Mouse (Mus musculus): ENCODE data around the gene Cd300c. TPM values are rescaled to one million over a fixed set of nuclear protein-coding genes. Genes with fewer than 3 reads are reported as not detected.
"Not testable (repeated sequence)": the region's sequence is repeated elsewhere in the genome, so short reads cannot be mapped to it uniquely, and the experiment has no call there.

Cd300c gene
- total RNA-seq, 2 experiments from 2014 or later = not detected

DNA sequence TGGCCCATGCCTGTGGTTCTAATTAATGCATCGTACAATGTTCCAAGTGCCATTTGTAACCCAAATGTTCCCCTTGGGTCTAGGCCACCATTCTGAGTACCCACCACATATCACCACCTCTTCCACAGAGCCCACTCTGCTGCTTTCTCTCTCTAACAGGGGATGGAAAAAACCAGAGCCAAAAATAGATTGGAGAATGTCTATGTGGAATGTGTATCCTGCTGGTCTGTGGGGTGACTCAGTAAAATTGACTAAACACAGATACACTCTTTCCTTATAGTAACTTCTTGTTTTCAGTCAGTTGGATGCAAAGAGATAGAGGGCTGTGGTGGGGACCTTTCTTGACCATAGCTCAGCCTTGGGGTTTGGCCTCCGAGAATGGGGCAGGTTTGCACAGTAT is 39.4 kb downstream of the Cd300c start:
- TF ChIP-seq CTCF (IDR thresholded peaks at IDR 0.05) = no peak
- no peak for DNase-seq (ENCODE audit: extremely low spot score in 1 of 2, low spot score in 2 of 2)
- intact Hi-C loops (cut with DNase I) = no loop called here
- Histone ChIP-seq H3K27ac (no peak overlapping the region; the same call in 1 of the 2 replicates), H3K4me3 (no peak overlapping the region)

DNA sequence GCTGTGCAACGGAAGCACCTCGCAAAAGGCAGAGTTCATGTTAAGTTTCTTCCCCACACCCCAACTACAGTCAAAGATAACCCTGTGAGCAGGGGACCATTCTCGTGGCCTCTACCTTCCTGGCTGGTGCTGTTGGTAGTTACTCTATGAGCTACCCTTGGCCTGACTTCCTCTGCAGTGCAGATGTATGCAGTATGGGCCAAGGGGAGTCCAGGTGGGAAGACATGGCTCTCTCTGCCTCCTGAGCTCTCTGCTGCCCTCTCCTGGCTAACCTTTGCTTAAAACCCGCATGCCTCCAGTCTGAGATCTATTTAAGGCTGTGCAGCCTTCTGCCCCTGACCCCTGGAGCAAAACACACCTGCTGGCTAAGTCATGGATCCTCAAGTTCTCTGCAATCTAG is 45.0 kb downstream of the Cd300c start:
- intact Hi-C loops (cut with DNase I) = loop anchor here (5.0 kb wide), 1 partner anchor 58 kb away; no protein-coding TSS in a partner anchor
- DNase-seq (ENCODE audit: extremely low spot score in 1 of 2, low spot score in 2 of 2) = no peak
- TF ChIP-seq CTCF (IDR thresholded peaks at IDR 0.05) = peak; percentile 46

DNA sequence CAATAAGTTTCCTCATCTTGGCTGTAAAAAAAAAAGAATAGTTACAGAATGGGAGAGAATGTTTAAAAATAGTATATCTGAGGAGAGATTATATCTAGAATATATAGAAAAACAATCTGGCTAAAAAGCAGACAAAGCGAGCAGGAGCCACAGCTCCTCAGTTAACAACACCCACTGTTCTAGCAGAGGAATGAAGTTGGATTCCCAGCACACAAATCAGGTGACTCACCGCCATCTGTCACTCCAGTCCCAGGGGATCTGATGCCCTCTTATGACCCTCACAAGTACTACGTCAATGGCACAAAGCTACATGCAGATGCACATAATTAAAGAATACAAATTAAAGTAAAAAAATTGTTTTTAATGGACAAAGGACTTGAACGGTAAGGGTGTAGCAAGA is 46.5 kb downstream of the Cd300c start:
- DNase-seq (ENCODE audit: extremely low spot score in 1 of 2, low spot score in 2 of 2) = peak; percentile 20 to 53

More for the DNA sequence above, 45.0 kb downstream of the Cd300c start:
- Histone ChIP-seq H3K4me3 (no peak overlapping the region), H3K27ac (no peak overlapping the region)

DNA sequence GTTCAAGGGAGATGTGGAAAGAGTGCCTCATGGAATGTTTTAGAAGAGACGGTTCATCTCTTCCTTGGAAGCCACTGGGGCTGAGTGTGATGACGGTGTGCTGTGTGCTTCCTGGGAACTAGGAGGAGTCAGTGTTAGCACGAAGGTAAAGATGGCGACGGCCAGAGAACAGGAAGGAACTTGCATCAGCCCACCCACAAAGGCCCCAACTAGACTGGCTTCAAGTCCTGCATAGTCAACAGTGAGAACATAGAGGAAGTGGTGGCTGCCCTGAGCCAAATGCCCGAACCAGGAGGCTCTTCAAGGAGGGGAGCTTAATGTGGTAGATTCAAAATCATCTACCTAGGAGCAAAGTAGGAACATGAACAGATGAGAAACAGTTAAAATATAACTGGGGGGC is 51.8 kb downstream of the Cd300c start:
- DNase-seq (ENCODE audit: extremely low spot score in 1 of 2, low spot score in 2 of 2) = no peak
- intact Hi-C loops (cut with DNase I) = no loop called here
- Histone ChIP-seq H3K4me3 (no peak overlapping the region), H3K27ac (no peak overlapping the region)
- no peak for TF ChIP-seq CTCF (IDR thresholded peaks at IDR 0.05)

More for the DNA sequence above, 46.5 kb downstream of the Cd300c start:
- peak overlapping the region; percentile 21; the same call in 1 of the 2 replicates for H3K27ac ChIP-seq
- no peak overlapping the region for H3K4me3 ChIP-seq
- TF ChIP-seq CTCF (IDR thresholded peaks at IDR 0.05) = no peak
- intact Hi-C loops (cut with DNase I) = loop anchor here (5.0 kb wide), 1 partner anchor 60 kb away; no protein-coding TSS in a partner anchor

DNA sequence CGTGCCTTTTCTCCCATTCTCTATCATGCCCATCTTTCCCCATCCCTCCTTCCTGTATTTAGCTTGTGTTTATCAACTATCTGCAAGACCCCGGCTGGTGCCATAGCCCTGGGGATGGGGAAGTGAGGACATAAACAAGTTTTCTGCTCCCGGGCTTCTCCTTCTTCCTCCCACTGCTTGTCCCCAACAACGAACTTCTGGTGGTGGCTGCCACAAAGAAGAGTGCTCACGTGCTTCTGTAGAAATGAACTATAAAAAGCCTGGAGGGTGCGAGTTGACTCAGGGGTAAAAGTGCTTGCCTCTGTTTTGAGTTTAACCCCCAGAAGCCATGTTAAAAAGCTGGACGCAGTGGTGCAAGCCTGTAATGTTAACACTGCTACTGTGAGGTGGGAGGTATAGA is 54.0 kb downstream of the Cd300c start:
- H3K27ac ChIP-seq = no peak overlapping the region
- TF ChIP-seq CTCF (IDR thresholded peaks at IDR 0.05) = no peak
- intact Hi-C loops (cut with DNase I) = loop anchor here (5.0 kb wide), 1 partner anchor 243 kb away; no protein-coding TSS in a partner anchor
- no peak for DNase-seq (ENCODE audit: extremely low spot score in 1 of 2, low spot score in 2 of 2)
- no peak overlapping the region for H3K4me3 ChIP-seq

DNA sequence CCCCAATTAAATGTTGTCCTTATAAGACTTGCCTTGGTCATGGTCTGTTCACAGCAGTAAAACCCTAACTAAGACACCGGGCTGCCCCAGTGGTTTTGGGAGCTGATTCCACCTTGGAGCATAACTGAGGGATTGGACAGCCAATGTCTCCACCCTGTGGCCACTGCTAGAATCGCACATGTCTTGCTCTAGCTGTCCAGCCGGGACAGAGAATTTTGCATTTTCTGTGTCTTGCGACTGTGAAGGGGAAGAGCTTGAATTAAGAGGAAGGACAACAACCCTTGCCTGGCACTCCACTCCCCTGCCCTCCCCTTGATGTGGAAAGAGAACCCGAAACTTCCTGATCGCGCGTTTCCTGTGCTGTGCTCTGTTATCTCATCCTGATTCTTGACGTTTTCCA is 56.1 kb downstream of the Cd300c start:
- DNase-seq (ENCODE audit: extremely low spot score in 1 of 2, low spot score in 2 of 2) = peak; percentile 77 to 83
- no peak overlapping the region for H3K27ac ChIP-seq
- intact Hi-C loops (cut with DNase I) = loop anchor here (1.0 to 5.0 kb wide), 4 partner anchors 33 to 241 kb away; no protein-coding TSS in a partner anchor
- no peak overlapping the region for H3K4me3 ChIP-seq
- peak; percentile 84 for TF ChIP-seq CTCF (IDR thresholded peaks at IDR 0.05)

DNA sequence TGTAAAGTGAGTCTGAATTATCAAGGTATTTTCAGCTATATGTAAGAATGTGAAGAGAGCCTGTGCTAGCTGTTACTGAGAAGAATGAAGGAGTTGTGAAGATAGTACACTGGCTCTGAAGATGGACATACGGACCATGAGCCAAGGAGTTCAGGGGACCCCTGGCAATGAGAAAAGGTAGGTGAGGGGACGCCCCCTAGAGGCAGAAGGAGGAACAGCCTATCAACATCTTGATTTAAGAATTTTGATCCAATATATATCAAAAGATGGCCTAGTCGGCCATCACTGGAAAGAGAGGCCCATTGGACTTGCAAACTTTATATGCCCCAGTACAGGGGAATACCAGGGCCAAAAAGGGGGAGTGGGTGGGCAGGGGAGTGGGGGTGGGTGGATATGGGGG is 59.4 kb downstream of the Cd300c start:
- peak; percentile 24 for TF ChIP-seq CTCF (IDR thresholded peaks at IDR 0.05)
- H3K4me3 ChIP-seq; intact Hi-C loops (cut with DNase I); DNase-seq (ENCODE audit: extremely low spot score in 1 of 2, low spot score in 2 of 2); H3K27ac ChIP-seq: not testable (repeated sequence)

DNA sequence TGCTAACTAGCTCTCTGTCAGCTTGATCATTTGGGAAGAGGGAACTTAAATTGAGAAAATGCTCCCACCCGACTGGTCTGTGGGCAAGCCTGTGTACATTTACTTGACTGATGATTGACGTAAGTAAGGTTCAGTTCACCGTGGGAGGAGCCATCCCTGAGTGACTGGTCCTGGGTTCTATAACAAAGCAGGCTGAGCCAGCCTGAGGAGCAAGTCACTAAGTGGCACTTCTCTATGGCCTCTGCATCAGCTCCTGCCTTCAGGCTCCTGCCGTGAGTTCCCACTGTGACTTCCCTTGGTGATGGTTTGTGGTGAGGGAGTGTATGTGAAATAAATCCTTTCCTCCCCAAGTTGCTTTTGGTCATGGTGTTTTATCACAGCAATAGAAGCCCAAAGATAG is 60.9 kb downstream of the Cd300c start:
- no peak for TF ChIP-seq CTCF (IDR thresholded peaks at IDR 0.05)
- intact Hi-C loops (cut with DNase I) = no loop called here
- Histone ChIP-seq H3K27ac (no peak overlapping the region), H3K4me3 (no peak overlapping the region)
- no peak for DNase-seq (ENCODE audit: extremely low spot score in 1 of 2, low spot score in 2 of 2)

DNA sequence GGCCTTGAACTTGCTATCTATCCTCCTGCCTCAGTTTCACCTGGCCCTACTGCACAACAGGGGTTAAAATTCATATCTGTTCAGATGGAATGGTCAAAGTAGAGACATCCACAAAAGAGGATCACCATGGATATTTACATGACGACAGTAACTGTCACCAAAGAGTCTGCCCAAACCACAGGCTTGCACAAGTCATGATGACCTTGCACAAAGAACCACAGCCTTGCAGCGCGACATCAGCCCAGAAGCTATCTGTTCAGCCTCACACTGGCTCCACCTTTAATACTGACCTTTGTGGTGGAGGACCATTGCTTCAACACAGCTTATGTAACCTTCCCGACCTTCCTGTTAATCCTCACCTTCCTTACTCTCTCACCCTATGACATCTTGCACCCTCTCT is 61.4 kb downstream of the Cd300c start:
- no peak for DNase-seq (ENCODE audit: extremely low spot score in 1 of 2, low spot score in 2 of 2)
- no peak for TF ChIP-seq CTCF (IDR thresholded peaks at IDR 0.05)
- Histone ChIP-seq H3K4me3 (no peak overlapping the region), H3K27ac (no peak overlapping the region)
- intact Hi-C loops (cut with DNase I) = no loop called here

Other genes with a start within 250 kb of the Cd300c start
- 1 to 10 TPM in 1 of 2 experiments, under 1 TPM in 1; 1.00 to 1.8 TPM for gene Dnaic2, start 241.7 kb downstream of the Cd300c start, total RNA-seq (2021)
- 1 to 10 TPM; 3.2 to 3.6 TPM for gene Kif19a, start 203.8 kb downstream of the Cd300c start, total RNA-seq (2021)
- 10 to 100 TPM; 29.5 to 29.8 TPM for gene Btbd17, start 173.2 kb downstream of the Cd300c start, total RNA-seq (2021)
- gene Gpr142, start 170.2 kb downstream of the Cd300c start, total RNA-seq (2021) = not detected
- 1 to 10 TPM; 4.0 to 5.4 TPM for gene Gprc5c, start 118.0 kb downstream of the Cd300c start, total RNA-seq (2021)
- under 1 TPM; 0.56 to 0.84 TPM for gene Cd300a, start 79.1 kb downstream of the Cd300c start, total RNA-seq (2021)
- not detected for gene Cd300lb, start 34.8 kb downstream of the Cd300c start, total RNA-seq (2021)
- under 1 TPM in 1 of 2 experiments, not detected in 1; 0.14 TPM for gene Cd300ld, start 20.8 kb upstream of the Cd300c start, total RNA-seq (2021)
- gene Cd300c2, start 32.7 kb upstream of the Cd300c start, total RNA-seq (2021) = 1 to 10 TPM; 3.6 to 3.9 TPM
- not detected for gene Cd300ld2, start 47.0 kb upstream of the Cd300c start, total RNA-seq (2021)
- not detected for gene Cd300ld4, start 57.9 kb upstream of the Cd300c start, total RNA-seq (2021)
- under 1 TPM; 0.77 to 0.96 TPM for gene Cd300ld5, start 68.6 kb upstream of the Cd300c start, total RNA-seq (2021)
- gene Cd300ld3, start 79.3 kb upstream of the Cd300c start, total RNA-seq (2021) = under 1 TPM in 1 of 2 experiments, not detected in 1; 0.77 TPM
- gene Cd300e, start 93.0 kb upstream of the Cd300c start, total RNA-seq (2021) = under 1 TPM in 1 of 2 experiments, not detected in 1; 0.27 TPM
- 1 to 10 TPM; 1.8 to 2.4 TPM for gene Rab37, start 122.3 kb upstream of the Cd300c start, total RNA-seq (2021)
- under 1 TPM in 1 of 2 experiments, not detected in 1; 0.58 TPM for gene Cd300lf, start 164.8 kb upstream of the Cd300c start, total RNA-seq (2021)
- 10 to 100 TPM; 68.8 to 75.2 TPM for gene Slc9a3r1, start 194.2 kb upstream of the Cd300c start, total RNA-seq (2021)
- 10 to 100 TPM; 16.2 to 16.8 TPM for gene Tmem104, start 218.3 kb upstream of the Cd300c start, total RNA-seq (2021)
- gene Nat9, start 218.7 kb upstream of the Cd300c start, total RNA-seq (2021) = 10 to 100 TPM; 23.1 to 25.6 TPM

All from left cerebral cortex, adult 2 months (tissue).